Mouse (Mus musculus): ENCODE results near the gene Srgap2. TPM values are rescaled to one million over a fixed set of nuclear protein-coding genes. Genes with fewer than 3 reads are reported as not detected.

Gene Srgap2
- polyA plus RNA-seq, 1 experiment from 2014 or later: 33.6 TPM

- no peak for DNase-seq (ENCODE audit: low spot score)
- H3K27me3 ChIP-seq (ENCODE audit: control insufficient read depth, insufficient read depth, low read length): no peaks in the 10 kb centered on the region
- no peaks in the 10 kb centered on the region for H3K9me3 ChIP-seq (ENCODE audit: control insufficient read depth, low read length)
- no peaks in the 10 kb centered on the region for H3K36me3 ChIP-seq (replicated peaks; ENCODE audit: control insufficient read depth, insufficient read depth)
- no peak overlapping the region for H3K9ac ChIP-seq
- peaks cover 14% of the 10 kb centered on the region; the same call in 1 of the 2 replicates for H3K4me1 ChIP-seq (replicated peaks; ENCODE audit: control insufficient read depth, insufficient read depth, low read length)
- H3K4me3 ChIP-seq (replicated peaks; ENCODE audit: low read length): no peak overlapping the region
- no peak; the same call in 1 of the 2 replicates for ATAC-seq (ENCODE audit: low FRiP score)
- no peak overlapping the region for H3K27ac ChIP-seq
- no peak overlapping the region for H3K4me2 ChIP-seq (replicated peaks)
Measured at GRCm38 (mm10) chr1:131437975-131438374, 89.2 kb downstream of the Srgap2 start.

GRCm38 (mm10) chr1:131436609-131437008 is 90.5 kb downstream of the Srgap2 start:
- Histone ChIP-seq H3K4me3 (replicated peaks; ENCODE audit: low read length) (no peak overlapping the region), H3K36me3 (replicated peaks; ENCODE audit: control insufficient read depth, insufficient read depth) (no peaks in the 10 kb centered on the region), H3K4me1 (replicated peaks; ENCODE audit: control insufficient read depth, insufficient read depth, low read length) (peaks cover 20% of the 10 kb centered on the region; the same call in 1 of the 2 replicates), H3K27ac (no peak overlapping the region), H3K4me2 (replicated peaks) (no peak overlapping the region), H3K9ac (no peak overlapping the region), H3K9me3 (ENCODE audit: control insufficient read depth, low read length) (no peaks in the 10 kb centered on the region), H3K27me3 (ENCODE audit: control insufficient read depth, insufficient read depth, low read length) (no peaks in the 10 kb centered on the region)
- DNase-seq (ENCODE audit: low spot score): no peak
- ATAC-seq (ENCODE audit: low FRiP score): no peak
- WGBS: 95% methylated on average over 7 of the region's 7 CpGs

- H3K9ac ChIP-seq: no peak overlapping the region
- H3K4me1 ChIP-seq (replicated peaks; ENCODE audit: control insufficient read depth, insufficient read depth, low read length): peaks cover 31% of the 10 kb centered on the region
- no peaks in the 10 kb centered on the region for H3K36me3 ChIP-seq (replicated peaks; ENCODE audit: control insufficient read depth, insufficient read depth)
- H3K27me3 ChIP-seq (ENCODE audit: control insufficient read depth, insufficient read depth, low read length): no peaks in the 10 kb centered on the region
- ATAC-seq (ENCODE audit: low FRiP score) (peak; percentile 60; the same call in 1 of the 2 replicates), DNase-seq (ENCODE audit: low spot score) (peak; percentile 45)
- WGBS: 72% methylated on average over 5 of the region's 5 CpGs
- H3K4me3 ChIP-seq (replicated peaks; ENCODE audit: low read length): no peak overlapping the region
- H3K27ac ChIP-seq: 0 out of 2 replicates have a peak overlapping the region, but pooled peaks have one; percentile 33
- no peak overlapping the region for H3K4me2 ChIP-seq (replicated peaks)
- no peaks in the 10 kb centered on the region for H3K9me3 ChIP-seq (ENCODE audit: control insufficient read depth, low read length)
Measured at GRCm38 (mm10) chr1:131431456-131432246, 95.5 kb downstream of the Srgap2 start.

GRCm38 (mm10) chr1:131427140-131427821 is 99.9 kb downstream of the Srgap2 start:
- H3K4me2 ChIP-seq (replicated peaks): no peak overlapping the region
- H3K4me1 ChIP-seq (replicated peaks; ENCODE audit: control insufficient read depth, insufficient read depth, low read length): peaks cover 26% of the 10 kb centered on the region
- H3K27me3 ChIP-seq (ENCODE audit: control insufficient read depth, insufficient read depth, low read length): no peaks in the 10 kb centered on the region
- H3K27ac ChIP-seq: peak overlapping the region; percentile 9; the same call in 1 of the 2 replicates
- ATAC-seq (ENCODE audit: low FRiP score): no peak
- WGBS: 30% methylated on average over 5 of the region's 5 CpGs
- no peaks in the 10 kb centered on the region for H3K9me3 ChIP-seq (ENCODE audit: control insufficient read depth, low read length)
- no peak overlapping the region for H3K4me3 ChIP-seq (replicated peaks; ENCODE audit: low read length)
- no peak overlapping the region for H3K9ac ChIP-seq
- no peak for DNase-seq (ENCODE audit: low spot score)
- no peaks in the 10 kb centered on the region for H3K36me3 ChIP-seq (replicated peaks; ENCODE audit: control insufficient read depth, insufficient read depth)

- Histone ChIP-seq H3K36me3 (replicated peaks; ENCODE audit: control insufficient read depth, insufficient read depth) (no peaks in the 10 kb centered on the region), H3K4me1 (replicated peaks; ENCODE audit: control insufficient read depth, insufficient read depth, low read length) (peaks cover 24% of the 10 kb centered on the region), H3K9me3 (ENCODE audit: control insufficient read depth, low read length) (no peaks in the 10 kb centered on the region), H3K4me3 (replicated peaks; ENCODE audit: low read length) (no peak overlapping the region), H3K9ac (no peak overlapping the region), H3K27ac (no peak overlapping the region), H3K4me2 (replicated peaks) (no peak overlapping the region), H3K27me3 (ENCODE audit: control insufficient read depth, insufficient read depth, low read length) (no peaks in the 10 kb centered on the region)
- WGBS: 88% methylated on average over 3 of the region's 3 CpGs
- ATAC-seq (ENCODE audit: low FRiP score): no peak
- no peak for DNase-seq (ENCODE audit: low spot score)
Measured at GRCm38 (mm10) chr1:131423061-131423460, 104.1 kb downstream of the Srgap2 start.

GRCm38 (mm10) chr1:131421113-131421512 is 106.0 kb downstream of the Srgap2 start:
- no peak for DNase-seq (ENCODE audit: low spot score)

GRCm38 (mm10) chr1:131420660-131421059 is 106.5 kb downstream of the Srgap2 start:
- no peak overlapping the region for H3K4me2 ChIP-seq (replicated peaks)
- no peak for DNase-seq (ENCODE audit: low spot score)
- no peak overlapping the region for H3K9ac ChIP-seq
- H3K4me3 ChIP-seq (replicated peaks; ENCODE audit: low read length): no peak overlapping the region
- H3K9me3 ChIP-seq (ENCODE audit: control insufficient read depth, low read length): no peaks in the 10 kb centered on the region
- no peak for ATAC-seq (ENCODE audit: low FRiP score)
- H3K36me3 ChIP-seq (replicated peaks; ENCODE audit: control insufficient read depth, insufficient read depth): no peaks in the 10 kb centered on the region
- no peaks in the 10 kb centered on the region for H3K27me3 ChIP-seq (ENCODE audit: control insufficient read depth, insufficient read depth, low read length)
- H3K27ac ChIP-seq: no peak overlapping the region
- H3K4me1 ChIP-seq (replicated peaks; ENCODE audit: control insufficient read depth, insufficient read depth, low read length): peaks cover 23% of the 10 kb centered on the region
- WGBS: 72% methylated on average over 4 of the region's 4 CpGs

More at GRCm38 (mm10) chr1:131421113-131421512, 106.0 kb downstream of the Srgap2 start:
- Histone ChIP-seq H3K27me3 (ENCODE audit: control insufficient read depth, insufficient read depth, low read length) (no peaks in the 10 kb centered on the region), H3K4me2 (replicated peaks) (no peak overlapping the region), H3K4me1 (replicated peaks; ENCODE audit: control insufficient read depth, insufficient read depth, low read length) (peaks cover 23% of the 10 kb centered on the region), H3K27ac (no peak overlapping the region), H3K9me3 (ENCODE audit: control insufficient read depth, low read length) (no peaks in the 10 kb centered on the region), H3K4me3 (replicated peaks; ENCODE audit: low read length) (no peak overlapping the region), H3K36me3 (replicated peaks; ENCODE audit: control insufficient read depth, insufficient read depth) (no peaks in the 10 kb centered on the region), H3K9ac (no peak overlapping the region)
- ATAC-seq (ENCODE audit: low FRiP score): no peak

GRCm38 (mm10) chr1:131419307-131419706 is 107.8 kb downstream of the Srgap2 start:
- WGBS: 52% methylated on average over 3 of the region's 3 CpGs
- no peak overlapping the region for H3K4me3 ChIP-seq (replicated peaks; ENCODE audit: low read length)
- no peak overlapping the region for H3K27ac ChIP-seq
- DNase-seq (ENCODE audit: low spot score) (no peak), ATAC-seq (ENCODE audit: low FRiP score) (no peak)
- no peaks in the 10 kb centered on the region for H3K36me3 ChIP-seq (replicated peaks; ENCODE audit: control insufficient read depth, insufficient read depth)
- peaks cover 23% of the 10 kb centered on the region for H3K4me1 ChIP-seq (replicated peaks; ENCODE audit: control insufficient read depth, insufficient read depth, low read length)
- H3K9ac ChIP-seq: no peak overlapping the region
- H3K9me3 ChIP-seq (ENCODE audit: control insufficient read depth, low read length): no peaks in the 10 kb centered on the region
- H3K27me3 ChIP-seq (ENCODE audit: control insufficient read depth, insufficient read depth, low read length): no peaks in the 10 kb centered on the region
- H3K4me2 ChIP-seq (replicated peaks): no peak overlapping the region

GRCm38 (mm10) chr1:131417821-131418660 is 109.1 kb downstream of the Srgap2 start:
- H3K4me1 ChIP-seq (replicated peaks; ENCODE audit: control insufficient read depth, insufficient read depth, low read length): peaks cover 23% of the 10 kb centered on the region
- no peak; the same call in 1 of the 2 replicates for ATAC-seq (ENCODE audit: low FRiP score)
- H3K27ac ChIP-seq: peak overlapping the region; percentile 70
- 57% methylated on average over 5 of the region's 5 CpGs for WGBS
- H3K36me3 ChIP-seq (replicated peaks; ENCODE audit: control insufficient read depth, insufficient read depth): no peaks in the 10 kb centered on the region
- no peaks in the 10 kb centered on the region for H3K9me3 ChIP-seq (ENCODE audit: control insufficient read depth, low read length)
- H3K4me3 ChIP-seq (replicated peaks; ENCODE audit: low read length): no peak overlapping the region
- peak; percentile 41 for DNase-seq (ENCODE audit: low spot score)
- H3K4me2 ChIP-seq (replicated peaks): no peak overlapping the region
- H3K9ac ChIP-seq: peak overlapping the region; percentile 29; the same call in 1 of the 2 replicates
- no peaks in the 10 kb centered on the region for H3K27me3 ChIP-seq (ENCODE audit: control insufficient read depth, insufficient read depth, low read length)
